Mouse (Mus musculus) CH12.LX (cell line): ENCODE data around the gene Aebp1.

Experiments
- CTCF ChIP-seq, 2 experiments: IDR thresholded peaks in 1 of 2; conservative IDR thresholded peaks in 1 of 2; 2 replicates each; pipeline ENCODE4 v1.5.1; 2011 to 2012; ENCODE audit warnings: low read depth in 2 of 2, low read length in 2 of 2, improper control_type of control experiment in 1 of 2, inconsistent platforms in 1 of 2, mild to moderate bottlenecking in 1 of 2, moderate library complexity in 1 of 2
- E2F4 ChIP-seq: IDR thresholded peaks from 2 replicates; pipeline ENCODE4 v1.6.1; 2011; ENCODE audit warnings: low read depth, low read length, improper control_type of control experiment; ENCODE audit not compliant: insufficient replicate concordance
- ELF1 ChIP-seq: IDR thresholded peaks from 2 replicates; pipeline ENCODE4 v1.6.1; 2014; ENCODE audit warnings: low read depth, mild to moderate bottlenecking, inconsistent platforms, low read length, improper control_type of control experiment
- EP300 ChIP-seq: IDR thresholded peaks from 2 replicates; pipeline ENCODE4 v1.6.1; 2011; ENCODE audit warnings: low read length, improper control_type of control experiment
- ETS1 ChIP-seq: conservative IDR thresholded peaks from 2 replicates; pipeline ENCODE4 v1.6.1; 2012; ENCODE audit warnings: low read depth, mild to moderate bottlenecking, inconsistent platforms, low read length, improper control_type of control experiment, moderate library complexity
- KAT2A ChIP-seq: IDR thresholded peaks from 2 replicates; pipeline ENCODE4 v1.6.1; 2012; ENCODE audit warnings: low read length, improper control_type of control experiment, inconsistent platforms; ENCODE audit not compliant: insufficient replicate concordance
- NRF1 ChIP-seq: IDR thresholded peaks from 2 replicates; pipeline ENCODE4 v1.6.1; 2014; ENCODE audit warnings: low read depth, mild to moderate bottlenecking, inconsistent platforms, low read length, improper control_type of control experiment, moderate library complexity
- TBP ChIP-seq: conservative IDR thresholded peaks from 2 replicates; pipeline ENCODE4 v1.6.1; 2011; ENCODE audit warnings: low read depth, low read length, improper control_type of control experiment
- TCF12 ChIP-seq: IDR thresholded peaks from 2 replicates; pipeline ENCODE4 v1.6.1; 2014; ENCODE audit warnings: low read depth, mild to moderate bottlenecking, inconsistent platforms, low read length, improper control_type of control experiment
- ZMIZ1 ChIP-seq: IDR thresholded peaks from 2 replicates; pipeline ENCODE4 v1.6.1; 2012; ENCODE audit warnings: low read depth, mild to moderate bottlenecking, inconsistent platforms, low read length, improper control_type of control experiment
- ZNF384 ChIP-seq: IDR thresholded peaks from 2 replicates; pipeline ENCODE4 v1.6.1; 2012; ENCODE audit warnings: low read depth, low read length, improper control_type of control experiment, inconsistent platforms

GRCm38 (mm10) chr11:5913256-5913655 lies 51.5 kb downstream of the Aebp1 start:
- TF ChIP-seq E2F4, result no peak
- TF ChIP-seq CTCF (conservative IDR thresholded peaks at IDR 0.05 in 1 of 2, IDR thresholded peaks at IDR 0.05 in 1 of 2; ENCODE audit: low read depth in 2 of 2, low read length in 2 of 2), result no peak
- TF ChIP-seq TCF12, result no peak
- TF ChIP-seq ETS1, result no peak
- TF ChIP-seq EP300, result no peak
- no peak for TF ChIP-seq ELF1
- TF ChIP-seq ZMIZ1, result no peak
- TF ChIP-seq KAT2A, result no peak
- no peak for TF ChIP-seq NRF1
- TF ChIP-seq ZNF384, result no peak
- TF ChIP-seq TBP, result no peak
